Mouse (Mus musculus): ENCODE data around the gene Tceal6.
"Not testable (repeated sequence)": the region's sequence is repeated elsewhere in the genome, so short reads cannot be mapped to it uniquely, and the experiment has no call there.

The Tceal6 gene

GRCm38 (mm10) chrX:135210436-135211221, at the start of gene Tceal6:
Tceal6 (minus strand) TSS chrX:135210687.
- no peak for DNase-seq

- DNase-seq = not testable (repeated sequence)
These were observed 583 bp downstream of the Tceal6 start for GRCm38 (mm10) chrX:135209773-135210435.

GRCm38 (mm10) chrX:135189924-135190323, 20.6 kb downstream of the Tceal6 start:
- not testable (repeated sequence) for DNase-seq

- DNase-seq = not testable (repeated sequence)
These were observed 21.8 kb downstream of the Tceal6 start for GRCm38 (mm10) chrX:135188661-135189060.

- not testable (repeated sequence) for DNase-seq
These were observed 33.0 kb downstream of the Tceal6 start, which contains the start of gene Gm15023 for GRCm38 (mm10) chrX:135177532-135177931. Gm15023 (minus strand) TSS chrX:135177632.

Measured in lung, postnatal 4 days (tissue).